Mouse (Mus musculus) urinary bladder, postnatal 36 days (tissue): ENCODE data around the gene Gm10775.

ENCODE experiments used
- DNase-seq, 2 experiments: peaks; one replicate each; pipeline ENCODE4 v3.0.0; 2022; ENCODE audit warnings: low spot score in 2 of 2, mixed read lengths in 1 of 2

The Gm10775 gene

DNA sequence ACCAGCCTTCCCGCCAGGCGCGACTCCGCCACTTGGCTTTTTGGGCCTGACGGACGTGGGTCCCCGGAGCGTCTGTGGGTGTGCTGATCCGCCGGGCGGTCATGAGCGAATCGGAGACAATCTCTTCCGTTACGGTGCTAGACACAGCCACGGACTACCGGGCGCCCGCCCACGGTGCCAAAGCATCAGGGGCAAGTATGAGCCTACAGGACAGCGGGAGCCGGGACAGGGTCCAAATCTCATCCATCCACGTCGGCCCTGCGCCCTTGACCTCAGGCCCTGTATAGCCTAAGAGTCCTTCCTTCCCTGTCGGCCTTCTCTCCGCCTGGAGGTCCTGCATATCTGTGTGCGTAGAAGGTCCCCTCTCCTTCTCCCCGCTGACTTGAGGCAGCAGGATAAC is at the start of gene Gm10775:
Gene Gm10775 (plus strand): TSS at position 301 of the 400 bp plus-strand sequence.
- DNase-seq: no peak

DNA sequence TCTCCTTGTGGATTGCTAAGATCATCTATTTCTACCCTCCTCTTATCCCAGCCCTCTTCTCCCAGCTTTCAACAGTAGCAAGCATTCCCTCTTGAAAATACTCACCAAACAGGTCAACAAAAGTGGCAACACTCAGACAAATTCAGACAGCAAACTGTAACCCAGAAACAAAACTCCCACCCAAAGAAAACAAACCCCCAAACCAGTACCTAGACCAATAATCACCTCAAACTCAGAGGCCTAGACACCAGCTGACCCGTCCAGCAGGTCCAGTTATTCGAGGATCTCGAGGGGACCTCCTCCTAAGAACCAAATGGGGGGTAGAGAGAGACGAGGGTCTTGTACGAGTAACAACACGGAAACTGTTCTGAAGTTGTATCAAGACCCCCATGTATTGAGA is 33.4 kb upstream of the Gm10775 start:
- DNase-seq: no peak

- no peak for DNase-seq
Observed at GRCm38 (mm10) chr13:65226657-65227056, 32.7 kb upstream of the Gm10775 start.

GRCm38 (mm10) chr13:65237211-65237610 is 22.1 kb upstream of the Gm10775 start:
- DNase-seq: no peak

DNA sequence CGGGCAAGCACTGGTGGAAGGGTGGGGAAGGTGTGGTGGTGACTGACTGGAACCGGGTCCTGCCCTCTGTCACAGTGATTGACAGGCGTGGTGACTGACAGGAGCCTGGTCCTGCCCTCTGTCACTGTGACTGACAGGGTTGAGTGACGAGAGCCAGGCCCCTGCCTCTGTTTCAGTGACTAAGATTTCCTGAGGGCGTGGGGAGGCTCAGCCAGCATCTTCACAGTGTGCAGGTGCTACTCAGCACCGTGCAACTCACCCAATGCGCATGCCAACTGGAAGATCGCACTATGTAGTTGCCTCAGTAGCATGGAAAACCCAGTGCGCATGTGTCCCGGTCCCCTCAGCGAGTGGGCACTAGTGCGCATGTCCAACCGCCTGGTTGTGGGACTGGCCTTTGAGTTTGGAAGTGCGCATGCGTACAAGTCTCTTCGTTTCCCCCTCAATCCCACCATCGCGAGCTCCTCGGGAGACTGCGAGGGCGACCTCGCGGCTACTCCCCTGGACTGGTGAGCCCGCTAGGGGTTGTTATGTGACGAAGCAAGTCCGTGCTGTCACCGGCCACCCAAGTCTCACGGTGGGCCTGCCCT is 18.7 kb upstream of the Gm10775 start:
- peak; percentile 91 to 96 for DNase-seq

- DNase-seq: peak; percentile 91 to 93
Observed at GRCm38 (mm10) chr13:65241099-65241626, 18.2 kb upstream of the Gm10775 start.

DNA sequence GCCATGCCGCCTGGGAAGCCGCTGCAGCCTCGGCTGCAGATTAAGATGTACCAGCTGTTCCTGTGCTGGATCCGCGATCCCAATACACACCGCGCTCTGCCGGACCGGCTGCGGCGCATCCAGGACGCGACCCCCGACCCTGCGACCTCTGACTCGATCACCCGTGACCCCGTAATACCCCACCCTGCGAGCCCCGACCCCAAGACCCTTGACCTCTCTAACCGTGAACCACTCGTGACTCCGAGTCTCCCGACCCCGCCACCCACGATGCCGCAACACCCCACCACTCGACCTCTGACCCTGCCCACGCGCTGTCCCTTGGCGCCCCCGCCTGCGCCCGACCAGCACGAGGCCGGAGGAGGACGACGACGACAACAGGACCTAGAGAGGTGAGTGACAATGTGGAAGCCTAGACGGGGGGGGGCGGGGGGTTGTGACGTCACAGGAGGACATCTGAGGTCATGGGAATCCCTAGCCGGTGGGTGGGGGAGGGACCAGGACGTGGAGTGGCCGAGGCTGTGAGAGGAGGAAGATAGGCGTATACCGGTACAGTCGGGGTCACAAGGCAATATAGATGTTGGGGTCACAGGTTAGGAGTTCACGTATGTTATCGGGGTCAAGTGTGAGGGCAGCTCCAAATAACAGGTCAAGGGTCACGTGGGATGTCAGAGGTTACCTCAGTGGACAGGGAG is 17.6 kb upstream of the Gm10775 start:
- DNase-seq: no peak

GRCm38 (mm10) chr13:65242319-65242787 is 17.0 kb upstream of the Gm10775 start:
- no peak for DNase-seq

DNA sequence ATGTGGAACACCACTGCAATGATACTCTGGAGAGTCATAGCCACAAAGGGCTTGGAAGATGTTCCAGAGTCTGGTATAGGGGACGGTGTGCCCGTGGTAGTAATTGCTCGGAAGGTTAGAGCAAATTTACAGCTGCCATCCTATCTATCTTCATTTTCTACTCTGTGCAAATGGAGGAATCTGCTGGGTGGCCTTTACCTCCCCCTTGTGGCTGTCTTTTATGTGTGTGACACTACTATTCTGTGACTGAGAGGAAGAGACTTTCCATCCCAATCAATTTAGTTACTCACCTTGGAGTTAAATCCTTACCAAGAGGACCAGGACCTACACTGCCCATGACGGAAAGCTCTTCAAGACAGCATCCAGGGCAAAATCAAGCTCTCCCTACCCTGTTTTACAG is 16.1 kb upstream of the Gm10775 start:
- DNase-seq: no peak

DNA sequence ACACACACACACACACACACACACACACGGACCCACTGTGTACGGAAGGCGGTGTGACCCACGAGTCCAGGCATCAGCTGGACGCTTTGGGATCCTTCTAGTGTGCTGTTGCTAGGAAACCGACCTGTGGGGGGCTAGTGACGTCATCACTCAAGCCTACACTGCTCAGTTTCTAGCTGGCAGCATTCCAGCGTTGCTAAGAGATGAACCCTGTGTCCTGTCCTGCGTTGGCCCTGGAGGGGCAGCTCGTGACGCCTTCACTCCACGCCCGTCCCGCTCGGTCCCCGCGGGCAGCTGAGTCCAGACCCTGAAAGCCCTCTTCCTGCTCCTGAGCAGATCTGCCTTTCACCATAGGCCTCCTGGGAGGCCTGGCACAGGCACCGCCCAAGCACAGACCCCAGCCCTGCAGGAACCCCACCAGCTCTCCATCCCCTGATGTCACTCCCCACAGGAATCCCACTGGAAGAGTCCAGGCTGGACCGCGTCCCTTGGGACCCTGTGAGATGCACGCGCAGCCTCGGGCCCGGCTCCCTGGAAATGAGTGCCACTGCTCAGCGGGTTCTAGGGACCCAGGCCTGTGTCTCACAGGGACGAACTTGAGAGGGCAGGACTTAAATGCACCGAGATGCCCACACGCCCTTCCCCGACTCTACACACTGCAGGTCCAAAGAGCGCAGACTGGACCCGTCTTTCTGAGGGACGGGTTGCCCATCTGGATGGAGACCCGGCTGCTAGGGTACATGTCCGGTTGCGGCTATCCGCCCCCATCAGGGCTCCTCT is 974 bp upstream of the Gm10775 start:
- no peak for DNase-seq

DNA sequence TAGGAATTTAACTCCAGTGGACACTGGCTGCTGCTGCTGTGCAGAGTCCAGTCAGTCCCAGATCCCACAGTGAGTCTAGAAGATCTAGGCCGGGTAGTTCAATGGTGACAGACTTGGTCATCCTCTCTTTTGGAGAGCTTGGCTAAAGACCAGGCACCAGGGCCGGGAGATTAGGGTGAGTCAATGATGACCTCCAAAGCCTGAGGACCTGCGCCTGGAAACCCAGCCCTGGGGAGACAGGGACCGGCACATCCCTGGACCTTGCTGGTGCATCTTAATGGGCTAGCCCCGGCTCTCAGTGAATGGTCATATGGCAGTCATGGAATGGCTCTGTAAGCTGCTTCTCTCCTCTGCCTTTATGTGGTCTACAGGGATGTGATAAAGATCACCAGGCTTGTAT is 2.7 kb downstream of the Gm10775 start:
- DNase-seq: no peak

GRCm38 (mm10) chr13:65277994-65278382 is 18.6 kb downstream of the Gm10775 start:
- no peak for DNase-seq

GRCm38 (mm10) chr13:65278383-65279341 is 19.3 kb downstream of the Gm10775 start, which contains the start of gene Zfp369:
TSS of gene Zfp369 (plus strand) at chr13:65278814.
- peak; percentile 93 to 95 for DNase-seq

GRCm38 (mm10) chr13:65286771-65287170 is 27.4 kb downstream of the Gm10775 start:
- no peak for DNase-seq

DNA sequence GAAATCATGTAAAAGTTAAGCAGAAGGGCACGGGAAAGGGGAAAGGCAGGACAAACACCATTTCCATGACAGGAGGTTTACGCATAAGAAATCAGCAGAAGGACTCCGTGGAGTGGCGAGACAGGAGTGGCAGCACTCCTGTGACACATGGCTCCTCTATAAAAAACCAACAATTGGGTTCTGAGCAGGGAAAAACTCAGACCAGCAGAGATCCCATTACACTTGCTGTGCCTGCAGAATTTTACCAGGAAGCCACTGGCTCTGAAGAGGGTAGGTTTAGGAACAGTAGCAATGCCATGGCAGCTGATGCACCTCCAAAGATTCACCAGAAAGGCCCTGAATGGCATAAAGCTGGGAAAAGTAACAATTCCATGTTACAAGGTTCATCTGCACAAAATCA is 37.0 kb downstream of the Gm10775 start:
- no peak for DNase-seq
